Mouse (Mus musculus) lung, adult 10 weeks (tissue): ENCODE measurements around the gene Vmn1r120. TPM values are rescaled to one million over a fixed set of nuclear protein-coding genes. Genes with fewer than 3 reads are reported as not detected.

ENCODE experiments used
- polyA plus RNA-seq: library from polyadenylated mRNA; stranded (reverse); fragments of 350-450 nt; fragmentation: Illumina TruSeq; extraction: RNeasy Lipid Tissue Mini Kit (QIAGEN cat#74804); gene quantifications from one replicate; pipeline ENCODE4 v1.2.3, GENCODE M21; 2014; ENCODE audit warnings: low read depth, low replicate concordance; ENCODE audit not compliant: insufficient read depth

The Vmn1r120 gene
- not detected for polyA plus RNA-seq

DNA sequence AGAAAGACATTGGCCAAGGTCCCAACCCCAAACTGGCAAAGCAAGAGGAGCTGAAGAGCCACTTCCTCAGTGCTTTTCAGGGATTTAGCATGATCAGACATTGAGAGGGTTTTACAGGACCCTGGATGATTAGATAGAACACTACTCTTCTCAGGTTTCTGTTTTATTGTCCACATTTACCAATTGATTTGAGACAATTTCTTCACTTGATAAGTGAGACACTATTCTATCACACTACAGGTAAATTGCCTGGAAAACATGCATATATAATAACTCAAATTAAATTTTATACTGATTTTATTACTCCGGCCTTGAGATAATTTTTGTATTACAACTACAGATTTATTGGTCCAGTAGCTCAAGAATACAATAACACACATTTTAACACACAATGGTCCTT lies at the start of gene Vmn1r120:
Vmn1r120 (minus strand) TSS at position 101 of the 400 bp plus-strand sequence.

GRCm38 (mm10) chr7:21098413-21098812 lies 44.8 kb upstream of the Vmn1r120 start, which contains the start of gene Vmn1r121:
Vmn1r121 (minus strand) TSS chr7:21098513.

GRCm38 (mm10) chr7:21012355-21012754 lies 41.2 kb downstream of the Vmn1r120 start, which contains the start of gene Vmn1r119:
Vmn1r119 (minus strand) TSS chr7:21012455.

Other genes with a start within 250 kb of the Vmn1r120 start
- gene Vmn1r114, start 241.6 kb downstream of the Vmn1r120 start, polyA plus RNA-seq, result not detected
- not detected for gene Vmn1r115, start 208.8 kb downstream of the Vmn1r120 start, polyA plus RNA-seq
- not detected for gene Vmn1r116, start 181.5 kb downstream of the Vmn1r120 start, polyA plus RNA-seq
- not detected for gene Vmn1r117, start 169.7 kb downstream of the Vmn1r120 start, polyA plus RNA-seq
- gene Vmn1r118, start 141.4 kb downstream of the Vmn1r120 start, polyA plus RNA-seq, result not detected
- gene Vmn1r119, start 41.3 kb downstream of the Vmn1r120 start, polyA plus RNA-seq, result not detected
- not detected for gene Vmn1r121, start 44.7 kb upstream of the Vmn1r120 start, polyA plus RNA-seq
- gene Vmn1r122, start 80.3 kb upstream of the Vmn1r120 start, polyA plus RNA-seq, result not detected
- not detected for gene Vmn1r123, start 108.4 kb upstream of the Vmn1r120 start, polyA plus RNA-seq
- gene Gm5157, start 136.6 kb upstream of the Vmn1r120 start, polyA plus RNA-seq, result not detected
- gene Vmn1r124, start 206.8 kb upstream of the Vmn1r120 start, polyA plus RNA-seq, result not detected
- not detected for gene Vmn1r125, start 218.4 kb upstream of the Vmn1r120 start, polyA plus RNA-seq
- gene Vmn1r126, start 247.7 kb upstream of the Vmn1r120 start, polyA plus RNA-seq, result not detected